Mouse (Mus musculus) left cerebral cortex, postnatal 14 days (tissue): ENCODE data around the gene Spocd1. TPM values are rescaled to one million over a fixed set of nuclear protein-coding genes. Genes with fewer than 3 reads are reported as not detected.

ENCODE experiments used
- DNase-seq, 2 experiments: peaks; one replicate each; pipeline ENCODE4 v3.0.0; 2021 to 2022; ENCODE audit warnings: low spot score in 2 of 2, mixed read lengths in 1 of 2
- intact Hi-C: fragments of 180-260 bp; cut with DNase I; formaldehyde crosslinking; loops from one replicate; pipeline ENCODE4 v1.15.1; 2025
- total RNA-seq, 2 experiments: library from RNA; stranded (reverse); gene quantifications; 2 replicates each; pipeline ENCODE4 v1.2.3; 2021

Gene Spocd1
- total RNA-seq, 2 experiments from 2014 or later = 0.15 to 0.68 TPM

DNA sequence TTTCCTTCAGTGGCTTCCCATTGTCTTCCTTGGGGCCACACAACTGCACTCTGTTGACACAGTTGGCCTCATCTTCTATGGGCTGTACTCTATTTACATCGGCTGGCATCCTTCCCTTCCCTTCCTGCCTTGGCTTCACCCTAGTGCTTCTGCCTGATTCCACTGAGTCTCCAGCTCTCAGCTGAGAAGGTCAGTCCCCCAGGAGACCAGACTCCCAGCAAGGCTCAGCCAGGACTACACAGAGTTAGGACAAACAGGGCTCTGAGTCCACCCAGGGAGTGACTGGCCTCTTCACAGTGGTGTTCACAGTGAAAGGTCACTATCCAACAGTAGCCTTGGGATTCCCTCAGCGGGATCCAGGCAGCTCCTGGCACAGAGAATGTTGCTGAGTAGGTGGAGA lies 12.9 kb upstream of the Spocd1 start:
- intact Hi-C loops = no loop called here

DNA sequence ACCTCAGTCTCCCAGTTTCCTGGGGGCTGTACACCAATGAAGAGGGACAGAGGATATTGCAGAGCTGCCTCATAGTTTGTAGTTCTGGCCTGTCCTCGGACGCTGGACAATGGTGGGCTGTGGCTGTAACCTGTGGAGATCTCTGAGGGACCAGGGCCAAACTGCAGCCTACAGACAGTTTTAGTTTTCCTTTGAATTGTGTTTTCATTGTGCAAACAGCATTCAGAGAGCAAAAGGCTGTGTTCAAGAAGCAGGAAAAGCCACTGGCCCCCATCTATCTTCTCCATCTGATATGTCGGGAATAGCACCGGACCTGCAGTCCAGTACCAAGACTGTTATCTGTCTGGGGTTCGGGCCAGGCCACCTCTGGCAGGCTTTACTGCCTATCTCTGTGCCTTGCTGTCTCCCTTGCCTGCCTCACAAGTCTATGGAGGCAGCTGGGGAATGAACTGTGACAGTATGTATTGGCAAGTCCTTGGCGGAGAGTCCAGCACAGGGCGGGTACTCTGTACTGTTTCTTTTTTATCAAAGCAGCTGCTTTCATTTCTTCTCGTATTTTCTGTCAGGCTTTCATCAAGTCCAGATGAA lies 11.9 kb upstream of the Spocd1 start:
- DNase-seq = no peak
- intact Hi-C loops = no loop called here

More for the DNA sequence above, 12.9 kb upstream of the Spocd1 start:
- DNase-seq = no peak

DNA sequence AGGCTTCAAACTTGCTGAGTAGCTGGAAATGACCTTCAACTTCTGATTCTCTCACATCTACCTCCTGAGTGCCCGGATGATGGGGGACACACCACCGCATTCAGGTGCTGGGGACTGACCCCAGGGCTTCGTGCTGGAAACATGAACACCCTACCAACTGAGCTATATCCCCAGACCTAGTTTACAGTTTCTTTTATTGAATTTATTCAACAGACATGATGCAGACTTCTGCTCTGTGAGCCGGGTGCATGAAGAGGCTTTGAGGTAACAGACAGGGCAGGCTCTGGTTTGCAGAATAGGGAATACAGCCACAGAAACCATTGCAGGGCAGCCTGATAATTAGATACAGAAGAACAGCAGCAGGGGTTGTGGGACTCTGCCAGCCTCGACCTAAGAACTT lies 10.6 kb upstream of the Spocd1 start:
- intact Hi-C loops = no loop called here
- DNase-seq = no peak

GRCm38 (mm10) chr4:129918901-129919300 lies 10.1 kb upstream of the Spocd1 start:
- no peak for DNase-seq
- intact Hi-C loops = no loop called here

GRCm38 (mm10) chr4:129920542-129921313 lies 8.3 kb upstream of the Spocd1 start:
- intact Hi-C loops = no loop called here

DNA sequence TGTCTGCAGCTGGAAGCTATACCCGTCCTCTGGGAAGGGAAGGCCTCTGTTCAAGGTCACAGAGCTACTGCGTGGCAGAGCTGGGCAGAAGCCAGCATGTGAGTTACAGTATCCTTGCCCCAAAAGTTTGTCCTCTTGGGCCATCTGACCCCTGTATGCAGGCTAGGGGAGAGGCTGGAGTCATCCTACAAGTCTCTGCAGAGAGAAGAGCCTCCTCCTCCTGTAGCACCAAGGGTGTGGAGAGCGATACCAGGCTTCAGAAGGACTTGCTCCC lies 7.8 kb upstream of the Spocd1 start:
- intact Hi-C loops = no loop called here
- DNase-seq = no peak

More at GRCm38 (mm10) chr4:129920542-129921313, 8.3 kb upstream of the Spocd1 start:
- no peak for DNase-seq

DNA sequence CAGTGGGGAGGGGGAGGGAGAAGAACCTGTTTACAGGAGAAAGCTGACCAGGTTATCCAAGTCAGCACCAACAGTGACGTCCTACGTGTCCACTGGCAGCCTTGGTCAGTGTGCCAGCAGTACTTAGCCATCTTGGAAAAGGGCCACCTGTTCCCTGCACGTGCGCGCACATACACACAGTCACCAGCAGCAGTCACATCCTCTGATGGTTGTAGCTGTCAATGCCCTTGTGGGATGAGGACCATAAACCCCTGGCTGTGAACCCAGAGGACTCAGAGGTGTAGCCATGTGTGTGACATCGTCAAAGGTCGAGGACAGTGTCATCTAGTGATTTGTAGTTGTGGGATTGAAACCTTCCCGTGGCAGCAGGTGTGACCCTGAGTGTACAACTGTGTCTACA lies 4.9 kb upstream of the Spocd1 start:
- intact Hi-C loops = no loop called here
- DNase-seq = no peak

- no peak for DNase-seq
- intact Hi-C loops = loop anchor here (5.0 kb wide), 1 partner anchor 222 kb away; no protein-coding TSS in a partner anchor
Measured at GRCm38 (mm10) chr4:129924694-129925093, 4.4 kb upstream of the Spocd1 start.

- intact Hi-C loops = loop anchor here (5.0 kb wide), 1 partner anchor 224 kb away; no protein-coding TSS in a partner anchor
- DNase-seq = no peak
Measured at GRCm38 (mm10) chr4:129926544-129926943, 2.5 kb upstream of the Spocd1 start.

- intact Hi-C loops = loop anchor here (5.0 kb wide), 1 partner anchor 225 kb away; no protein-coding TSS in a partner anchor
- DNase-seq = no peak
Measured at GRCm38 (mm10) chr4:129927091-129927490, 2.0 kb upstream of the Spocd1 start.

DNA sequence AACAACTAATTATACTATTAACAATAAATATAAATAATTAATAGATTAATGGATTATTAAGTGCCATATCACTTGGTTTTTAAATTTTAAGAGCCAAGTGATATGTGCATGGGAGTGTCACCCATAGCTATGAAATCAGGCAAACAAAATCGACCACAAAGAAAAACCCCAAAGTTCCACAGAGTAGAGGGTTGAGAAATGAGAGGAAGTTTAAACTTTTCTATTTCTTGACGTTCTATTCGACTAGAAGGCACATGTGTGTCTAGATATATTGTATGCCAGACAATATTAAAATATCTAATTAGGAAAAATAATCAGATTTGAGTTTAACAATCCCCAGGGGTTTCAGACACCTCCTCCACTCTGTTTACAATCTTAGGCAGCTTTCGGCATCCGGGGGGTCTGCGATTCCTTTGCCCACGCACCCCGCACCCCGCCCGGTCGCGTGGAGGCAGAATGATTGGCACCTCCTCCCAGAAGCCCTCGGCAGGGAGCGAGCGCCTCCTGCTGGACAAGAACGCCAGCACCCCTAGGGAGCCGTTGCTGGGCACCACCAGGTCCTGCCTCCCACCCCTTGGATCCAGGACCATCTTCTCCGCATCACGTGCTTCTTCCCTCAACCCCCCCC lies 811 bp upstream of the Spocd1 start:
- intact Hi-C loops = loop anchor here (2.0 to 5.0 kb wide), 2 partner anchors 143 to 226 kb away; no protein-coding TSS in a partner anchor
- DNase-seq = peak; percentile 68 to 78

GRCm38 (mm10) chr4:129933696-129934095 lies 4.6 kb downstream of the Spocd1 start:
- intact Hi-C loops = no loop called here
- peak in 1 of 2 experiments; percentile 22 for DNase-seq

DNA sequence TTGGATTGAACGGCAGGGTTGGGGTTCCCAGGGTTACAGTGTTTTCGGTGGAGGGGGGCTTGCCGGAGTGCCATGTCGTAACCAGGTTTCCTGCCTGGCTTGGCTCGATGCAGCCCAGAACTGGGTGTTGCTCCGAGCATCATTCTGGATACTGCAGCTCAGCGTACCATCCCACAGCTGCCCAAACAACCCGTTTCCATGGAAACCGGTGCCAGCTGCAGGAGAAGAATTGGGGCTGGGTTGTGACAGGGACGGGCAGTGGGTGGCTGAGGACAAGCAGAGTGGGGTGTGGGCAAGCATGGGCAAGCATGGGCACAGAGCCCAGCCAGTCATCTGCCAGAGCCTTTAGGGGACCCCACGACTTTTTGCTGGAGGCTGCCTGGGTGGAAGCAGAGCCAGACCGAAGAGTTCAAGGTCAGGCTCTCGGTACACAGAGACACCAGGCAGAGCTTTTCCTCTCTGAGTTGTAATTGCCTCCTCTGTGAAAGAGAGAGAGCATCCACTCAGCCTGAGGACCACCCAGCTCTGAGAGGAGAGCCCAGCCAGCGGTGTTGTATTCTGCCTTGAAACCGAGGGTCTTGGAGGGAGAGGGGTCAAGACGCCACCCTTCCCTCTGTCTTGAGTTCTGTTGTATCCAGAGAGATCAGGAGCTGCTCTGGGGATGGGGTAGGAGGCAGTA lies 5.3 kb downstream of the Spocd1 start:
- intact Hi-C loops = no loop called here
- DNase-seq = peak; percentile 57 to 90

- intact Hi-C loops = no loop called here
Measured at GRCm38 (mm10) chr4:129951359-129951821, 22.3 kb downstream of the Spocd1 start.

DNA sequence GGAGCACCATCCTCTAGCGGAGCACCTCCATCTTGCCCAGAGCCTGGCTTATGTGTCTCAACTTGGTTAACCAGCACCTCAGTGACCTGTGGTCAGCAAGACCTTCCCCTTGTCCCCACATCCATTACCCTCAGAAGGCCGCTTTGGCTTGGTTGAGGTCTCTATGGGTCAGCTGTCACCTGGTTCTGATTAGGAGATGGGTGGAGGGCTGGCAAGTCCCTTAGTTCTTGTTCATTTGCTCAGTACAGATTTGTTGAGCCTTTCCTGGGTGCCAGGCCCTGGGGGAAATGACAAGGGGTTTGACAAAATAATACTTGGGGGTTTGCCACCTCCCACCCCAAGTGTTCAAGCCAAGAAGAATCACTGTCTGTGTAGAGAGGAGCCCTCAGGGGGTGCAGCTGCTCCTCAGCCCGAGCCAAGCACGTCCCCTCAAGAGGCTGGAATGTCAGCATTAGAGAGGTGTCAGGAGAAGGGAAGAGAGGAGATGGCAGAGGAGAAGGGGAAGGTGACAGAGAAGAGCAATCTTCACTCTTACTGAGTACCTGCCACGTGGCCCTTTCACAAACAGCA lies 23.3 kb downstream of the Spocd1 start:
- intact Hi-C loops = no loop called here
- no peak for DNase-seq

More at GRCm38 (mm10) chr4:129951359-129951821, 22.3 kb downstream of the Spocd1 start:
- DNase-seq = no peak

GRCm38 (mm10) chr4:129954527-129954926 lies 25.5 kb downstream of the Spocd1 start:
- no peak for DNase-seq
- intact Hi-C loops = no loop called here

- intact Hi-C loops = no loop called here
- DNase-seq = peak; percentile 84 to 88
Measured at GRCm38 (mm10) chr4:129960180-129960944, 31.3 kb downstream of the Spocd1 start.

DNA sequence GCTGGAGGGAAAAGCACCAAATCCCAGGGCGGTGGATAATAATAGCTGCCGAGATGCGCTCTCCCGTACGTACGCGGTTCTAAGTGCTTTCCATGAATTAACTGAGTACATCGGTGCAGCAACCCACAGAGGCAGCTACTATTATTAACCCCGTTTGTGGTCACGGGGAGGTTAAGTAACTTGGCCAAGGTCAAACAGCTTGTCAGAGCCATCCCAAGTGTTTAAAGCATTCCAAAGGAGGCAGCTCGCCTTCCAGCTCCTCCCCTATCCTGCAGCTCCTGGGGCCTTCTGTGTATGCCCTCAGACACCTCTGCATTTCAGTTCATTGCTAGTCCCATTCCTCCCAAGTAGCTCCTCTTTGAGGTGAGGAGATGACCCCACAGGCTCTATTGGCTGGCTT lies 36.2 kb downstream of the Spocd1 start:
- intact Hi-C loops = no loop called here
- no peak for DNase-seq

DNA sequence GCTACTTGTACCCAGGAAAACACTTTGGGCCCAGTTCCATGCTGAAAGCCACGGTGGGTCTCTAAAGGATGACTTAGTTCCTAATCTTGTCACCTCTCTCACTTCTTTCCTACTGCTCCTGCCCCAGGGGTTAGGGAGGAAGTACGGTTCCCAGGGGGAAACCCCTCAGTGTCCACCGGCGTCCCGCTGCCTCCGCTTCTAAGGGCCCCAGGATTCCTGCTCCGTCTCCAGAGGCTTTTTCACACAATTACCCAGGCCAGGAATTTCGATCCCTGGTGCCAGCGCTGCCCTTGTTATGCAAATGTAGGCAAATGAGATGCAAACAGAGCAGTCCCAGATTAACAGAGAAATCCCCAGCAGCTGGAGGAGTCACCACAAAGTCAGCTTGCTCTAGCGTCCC lies 37.2 kb downstream of the Spocd1 start:
- peak in 1 of 2 experiments; percentile 41 for DNase-seq
- intact Hi-C loops = loop anchor here (2.0 kb wide), 1 partner anchor 19 kb away; the partner anchor contains the start of gene Adgrb2
